Mouse (Mus musculus) midbrain, embryonic 15.5 days (tissue): ENCODE measurements around the gene Gjb5. TPM values are rescaled to one million over a fixed set of nuclear protein-coding genes. Genes with fewer than 3 reads are reported as not detected.

ENCODE experiments used
- ATAC-seq: fragments of 200-750 bp; cut with Nextera tagmentation; replicated peaks from 2 replicates; pipeline ENCODE4 v1.8.0; 2017; ENCODE audit warnings: moderate TSS enrichment
- H3K27ac ChIP-seq: fragments of 300-500 bp; sonication (generic); 2 replicates; pipeline ENCODE4 v1.5.1; 2015; ENCODE audit warnings: mild to moderate bottlenecking, inconsistent platforms
- H3K27me3 ChIP-seq: fragments of 300-500 bp; sonication (generic); replicated peaks from 2 replicates; pipeline ENCODE4 v1.6.1; 2015; ENCODE audit warnings: inconsistent platforms
- H3K36me3 ChIP-seq: fragments of 300-500 bp; sonication (generic); replicated peaks from 2 replicates; pipeline ENCODE4 v1.6.1; 2015; ENCODE audit warnings: inconsistent platforms
- H3K4me1 ChIP-seq: fragments of 300-500 bp; sonication (generic); 2 replicates; pipeline ENCODE4 v1.6.1; 2015; ENCODE audit warnings: inconsistent platforms
- H3K4me2 ChIP-seq: fragments of 300-500 bp; sonication (generic); 2 replicates; pipeline ENCODE4 v1.6.1; 2015; ENCODE audit warnings: inconsistent platforms, mild to moderate bottlenecking, moderate library complexity
- H3K4me3 ChIP-seq: fragments of 300-500 bp; sonication (generic); 2 replicates; pipeline ENCODE4 v1.5.1; 2015; ENCODE audit warnings: mild to moderate bottlenecking, inconsistent platforms
- H3K9ac ChIP-seq: fragments of 300-500 bp; sonication (generic); 2 replicates; pipeline ENCODE4 v1.6.1; 2015; ENCODE audit warnings: mild to moderate bottlenecking, inconsistent platforms
- H3K9me3 ChIP-seq: fragments of 300-500 bp; sonication (generic); 2 replicates; pipeline ENCODE4 v1.6.1; 2016; ENCODE audit warnings: inconsistent platforms
- WGBS: fragments of 180-500 bp; shearing (Covaris S2); methylation state at CpG from one replicate; pipeline ENCODE4 v1.1.7; 2015; ENCODE audit warnings: mixed read lengths; 5-methylcytosine and 5-hydroxymethylcytosine counted together
- polyA plus RNA-seq: library from polyadenylated mRNA; unstranded; fragments of >200 nt; fragmentation: Nextera tagmentation; extraction: Ambion mirVana; gene quantifications from 2 replicates; pipeline ENCODE4 v1.2.1, GENCODE M21; 2015

Gene Gjb5
- polyA plus RNA-seq, 1 experiment from 2014 or later = 0.13 TPM

DNA sequence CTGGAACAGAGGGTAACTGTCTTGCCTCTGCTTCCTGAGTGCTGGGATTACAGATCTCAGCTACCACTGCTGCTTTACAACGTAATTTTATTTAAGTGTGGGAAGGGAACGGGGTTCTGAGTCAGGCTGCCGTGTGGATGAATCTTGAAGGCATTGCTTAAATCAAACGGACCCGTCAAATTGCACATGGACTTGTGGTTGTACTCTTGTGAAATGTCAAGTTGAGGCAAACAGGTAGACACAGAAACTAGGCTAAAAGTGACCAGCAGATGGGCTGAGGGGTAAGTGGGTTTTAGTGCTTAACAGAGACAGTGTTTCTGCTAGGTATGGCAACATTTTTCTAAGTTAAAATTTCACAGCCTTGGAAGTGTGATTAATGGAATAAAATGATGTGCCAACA is 20.3 kb downstream of the Gjb5 start:
- H3K4me3 ChIP-seq = no peak overlapping the region
- H3K27me3 ChIP-seq = no peaks in the 10 kb centered on the region
- no peak overlapping the region for H3K9ac ChIP-seq
- no peak for ATAC-seq
- H3K9me3 ChIP-seq = no peaks in the 10 kb centered on the region
- 89% methylated on average over 5 of the region's 5 CpGs for WGBS
- H3K27ac ChIP-seq = no peak overlapping the region
- no peaks in the 10 kb centered on the region for H3K4me1 ChIP-seq
- no peaks in the 10 kb centered on the region for H3K36me3 ChIP-seq
- H3K4me2 ChIP-seq = no peak overlapping the region

DNA sequence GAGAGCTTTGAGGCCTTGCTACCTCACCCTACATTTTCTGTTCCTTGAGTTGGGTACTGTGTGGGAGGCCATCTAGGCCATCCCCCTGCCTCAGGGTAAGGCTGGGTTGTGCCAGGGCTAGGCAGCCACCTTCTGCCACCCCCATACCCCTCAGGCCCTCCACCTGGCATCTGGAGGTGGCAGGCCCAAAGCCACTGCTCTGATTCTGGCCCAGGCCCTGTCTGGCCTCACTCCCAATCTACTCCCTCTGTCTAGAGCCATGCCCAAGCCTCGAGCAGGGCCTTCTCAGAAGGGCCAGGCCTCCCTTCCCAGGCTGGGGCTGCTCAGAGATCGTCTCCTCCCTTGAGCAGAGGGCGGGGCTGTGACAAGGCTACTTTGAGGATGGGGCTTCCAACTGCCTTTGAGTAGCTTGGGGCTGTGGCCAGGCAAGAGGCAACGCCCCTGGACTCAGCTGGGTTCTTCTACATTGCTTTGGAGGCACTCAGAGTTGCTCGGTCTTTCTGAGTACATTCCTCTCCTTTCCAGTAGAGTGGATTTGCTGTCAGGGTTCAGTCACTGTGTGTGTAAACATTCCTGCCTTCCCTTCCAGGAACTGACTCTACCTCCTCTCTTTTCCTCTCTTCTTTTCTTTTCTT is 23.0 kb downstream of the Gjb5 start:
- Histone ChIP-seq H3K4me1 (peaks cover 15% of the 10 kb centered on the region), H3K4me2 (no peak overlapping the region), H3K27ac (no peak overlapping the region), H3K27me3 (peaks cover 24% of the 10 kb centered on the region), H3K9ac (no peak overlapping the region), H3K4me3 (no peak overlapping the region), H3K36me3 (no peaks in the 10 kb centered on the region), H3K9me3 (no peaks in the 10 kb centered on the region)
- 37% methylated on average over 5 of the region's 5 CpGs for WGBS
- no peak for ATAC-seq

DNA sequence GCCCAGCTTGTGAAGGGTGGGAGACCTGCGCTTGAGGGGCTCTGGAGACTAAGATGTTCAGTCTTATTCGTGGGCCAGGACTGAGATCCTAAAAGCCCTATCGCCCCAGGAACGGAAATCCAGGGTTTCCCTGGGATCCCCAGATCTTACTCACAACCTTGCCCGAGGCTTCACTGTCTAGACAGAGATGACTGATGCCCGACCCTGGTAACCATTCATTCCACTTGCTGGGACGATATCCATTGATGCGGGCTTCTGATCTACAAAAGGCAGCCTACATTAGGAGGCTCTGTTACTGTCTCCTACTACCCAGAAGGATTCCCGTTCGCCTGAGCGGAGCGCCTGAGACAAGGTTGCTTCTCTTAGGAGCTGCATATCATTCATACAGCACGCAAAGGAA is 26.8 kb downstream of the Gjb5 start:
- Histone ChIP-seq H3K4me2 (peak overlapping the region; percentile 50; the same call in 1 of the 2 replicates), H3K27ac (no peak overlapping the region), H3K4me3 (no peak overlapping the region), H3K9me3 (no peaks in the 10 kb centered on the region), H3K9ac (no peak overlapping the region), H3K36me3 (no peaks in the 10 kb centered on the region), H3K4me1 (peaks cover 21% of the 10 kb centered on the region), H3K27me3 (peaks cover 38% of the 10 kb centered on the region)
- 15% methylated on average over 13 of the region's 13 CpGs for WGBS
- ATAC-seq = no peak

DNA sequence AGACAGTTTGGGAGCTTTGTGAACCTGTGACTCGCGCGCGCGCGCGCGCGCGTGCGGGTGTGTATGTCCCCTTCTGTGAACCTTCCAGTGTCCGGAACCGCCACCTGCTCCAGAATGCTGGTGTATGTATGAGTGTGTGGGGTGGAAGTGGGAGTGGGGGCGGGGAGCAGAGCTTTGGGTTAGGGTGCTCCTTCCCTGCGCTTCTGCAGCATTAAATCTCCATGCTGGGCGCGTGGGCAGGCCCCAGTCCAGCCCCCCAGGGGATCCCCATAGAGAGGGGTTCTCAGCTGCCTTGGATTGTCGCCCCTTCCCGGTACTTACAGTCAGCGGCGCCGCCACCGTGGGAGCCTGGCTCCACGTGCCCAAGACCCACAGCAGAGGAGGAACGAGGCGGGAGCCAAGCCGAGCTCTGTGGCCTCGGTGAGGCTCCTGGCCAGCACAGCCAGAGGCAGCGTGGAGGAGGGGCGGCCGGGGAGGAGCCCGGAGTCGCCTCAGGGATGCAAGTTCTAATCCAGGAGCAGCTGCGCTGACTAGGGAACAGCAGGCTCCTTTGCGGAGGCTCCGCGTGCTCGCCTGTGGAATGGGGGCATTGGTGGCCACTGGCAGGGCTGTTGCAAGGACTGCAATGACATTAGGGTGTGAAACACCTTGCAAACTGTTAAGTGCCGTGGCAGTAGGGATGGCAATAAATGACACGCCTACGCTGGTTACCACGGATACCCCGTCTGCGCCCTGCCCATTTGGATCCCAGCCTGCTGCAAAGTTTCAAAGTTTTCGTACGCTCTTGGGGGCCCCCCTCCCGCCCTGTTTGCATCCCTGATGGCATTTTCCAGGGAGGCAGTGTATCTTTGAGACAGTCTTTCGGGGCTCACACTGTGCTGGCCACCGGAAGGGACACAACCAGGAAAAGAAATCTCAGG is 27.5 kb downstream of the Gjb5 start, which contains the start of gene Gjb3:
TSS of gene Gjb3 (minus strand) at position 664 of the 920 bp plus-strand sequence.
- 1% methylated on average over 49 of the region's 49 CpGs for WGBS
- Histone ChIP-seq H3K4me3 (peak within 1 kb of the TSS; percentile 24), H3K9me3 (no peaks in the 10 kb centered on the region), H3K9ac (no peak within 1 kb of the TSS), H3K4me2 (peak within 1 kb of the TSS; percentile 50), H3K4me1 (peaks cover 21% of the 10 kb centered on the region), H3K27me3 (peaks cover 41% of the 10 kb centered on the region), H3K27ac (no peak within 1 kb of the TSS), H3K36me3 (no peaks in the 10 kb centered on the region)
- peak; percentile 38; the same call in 1 of the 2 replicates for ATAC-seq

DNA sequence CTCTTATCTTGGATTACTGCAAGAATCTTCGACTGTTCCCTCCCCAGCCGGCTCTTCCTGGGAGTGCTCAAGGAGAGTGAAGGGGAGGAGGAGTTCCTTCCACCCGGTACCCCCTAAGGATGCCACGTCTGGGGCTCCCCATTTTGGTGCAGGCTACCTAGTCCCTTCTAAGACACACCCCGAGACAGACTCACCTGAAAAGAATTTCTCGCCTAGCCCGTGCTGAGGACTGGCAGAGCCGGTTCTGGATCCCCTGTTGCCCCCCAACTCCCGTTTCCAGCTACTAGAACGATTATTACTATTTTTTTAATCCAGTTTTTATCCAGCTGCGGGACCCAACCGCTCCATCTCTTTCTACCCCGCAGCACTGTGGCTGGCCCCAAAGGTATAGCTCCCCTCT is 28.2 kb downstream of the Gjb5 start:
- peaks cover 21% of the 10 kb centered on the region for H3K4me1 ChIP-seq
- WGBS = 3% methylated on average over 13 of the region's 13 CpGs
- no peaks in the 10 kb centered on the region for H3K36me3 ChIP-seq
- no peaks in the 10 kb centered on the region for H3K9me3 ChIP-seq
- no peak overlapping the region for H3K27ac ChIP-seq
- ATAC-seq = no peak
- no peak overlapping the region for H3K9ac ChIP-seq
- peak overlapping the region; percentile 24 for H3K4me3 ChIP-seq
- H3K27me3 ChIP-seq = peaks cover 44% of the 10 kb centered on the region
- H3K4me2 ChIP-seq = peak overlapping the region; percentile 50

DNA sequence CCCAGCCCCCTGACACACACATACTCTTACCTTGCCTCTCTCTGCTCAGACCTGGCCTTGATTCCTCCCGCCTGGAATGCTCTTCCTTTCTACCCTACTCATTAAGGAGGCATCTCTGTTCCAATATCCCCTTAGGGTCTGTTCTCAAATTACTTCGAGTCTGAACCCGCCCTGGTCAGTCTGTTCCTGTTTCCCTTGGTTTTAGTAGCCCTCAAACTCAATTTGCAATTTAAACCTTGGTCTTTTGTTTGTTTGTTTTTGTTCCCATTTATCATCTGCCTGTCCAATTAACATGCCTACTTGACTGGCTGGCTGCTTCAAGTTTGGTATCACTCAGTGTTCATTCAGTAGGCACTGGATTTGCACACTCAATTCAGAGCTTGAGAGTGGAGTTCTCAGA is 28.9 kb downstream of the Gjb5 start:
- WGBS = 23% methylated on average over 3 of the region's 3 CpGs
- no peaks in the 10 kb centered on the region for H3K36me3 ChIP-seq
- H3K27me3 ChIP-seq = peaks cover 44% of the 10 kb centered on the region
- H3K9me3 ChIP-seq = no peaks in the 10 kb centered on the region
- no peak overlapping the region for H3K27ac ChIP-seq
- H3K4me3 ChIP-seq = no peak overlapping the region
- peaks cover 21% of the 10 kb centered on the region for H3K4me1 ChIP-seq
- no peak overlapping the region for H3K9ac ChIP-seq
- H3K4me2 ChIP-seq = no peak overlapping the region
- no peak for ATAC-seq

DNA sequence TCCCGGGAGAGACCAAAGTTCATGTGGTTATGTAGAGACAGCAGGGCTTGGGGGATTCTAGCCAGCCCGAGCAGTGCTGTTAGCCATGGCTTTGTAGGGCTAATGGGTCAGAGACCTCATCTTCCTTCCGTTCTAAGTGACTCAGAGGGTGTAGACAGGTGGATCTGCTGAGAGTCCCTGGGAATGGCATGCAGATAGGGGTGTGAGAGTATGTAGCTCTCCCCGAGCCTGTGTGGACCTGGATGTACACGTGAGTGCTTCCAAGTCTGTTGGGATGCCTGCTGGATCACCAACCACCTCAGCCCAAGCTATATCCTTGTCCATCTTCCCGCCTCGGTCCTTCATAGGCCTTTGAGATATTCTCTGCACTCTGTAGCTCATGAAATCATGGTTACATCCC is 29.6 kb downstream of the Gjb5 start:
- H3K27ac ChIP-seq = no peak overlapping the region
- H3K27me3 ChIP-seq = peaks cover 44% of the 10 kb centered on the region
- ATAC-seq = no peak
- no peak overlapping the region for H3K4me3 ChIP-seq
- no peaks in the 10 kb centered on the region for H3K36me3 ChIP-seq
- H3K9ac ChIP-seq = no peak overlapping the region
- H3K9me3 ChIP-seq = no peaks in the 10 kb centered on the region
- no peak overlapping the region for H3K4me2 ChIP-seq
- H3K4me1 ChIP-seq = peaks cover 21% of the 10 kb centered on the region
- WGBS = 74% methylated on average over 7 of the region's 7 CpGs

DNA sequence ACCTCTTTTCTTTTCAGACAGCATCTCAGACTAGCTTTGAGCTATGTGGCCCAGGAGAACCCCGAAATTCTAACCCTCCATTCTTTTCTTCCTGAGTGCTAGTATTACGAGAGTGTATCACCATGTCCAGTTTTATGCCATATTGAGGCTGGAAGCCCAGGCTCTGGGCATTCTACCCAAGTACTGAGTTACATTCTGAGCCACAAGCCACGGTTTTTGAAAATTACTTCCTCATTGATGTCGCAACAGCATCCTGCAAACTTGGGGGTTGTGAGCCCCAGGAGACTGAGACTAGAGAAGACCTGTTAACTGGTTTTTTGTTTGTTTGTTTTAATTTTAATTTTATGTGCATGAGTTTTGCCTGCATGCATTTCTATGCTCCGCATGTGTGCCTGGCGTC is 30.2 kb downstream of the Gjb5 start:
- H3K4me2 ChIP-seq = no peak overlapping the region
- H3K27me3 ChIP-seq = peaks cover 44% of the 10 kb centered on the region
- WGBS = 79% methylated on average over 6 of the region's 6 CpGs
- H3K9ac ChIP-seq = no peak overlapping the region
- H3K4me3 ChIP-seq = no peak overlapping the region
- ATAC-seq = no peak
- H3K9me3 ChIP-seq = no peaks in the 10 kb centered on the region
- H3K4me1 ChIP-seq = peaks cover 21% of the 10 kb centered on the region
- no peak overlapping the region for H3K27ac ChIP-seq
- H3K36me3 ChIP-seq = no peaks in the 10 kb centered on the region

DNA sequence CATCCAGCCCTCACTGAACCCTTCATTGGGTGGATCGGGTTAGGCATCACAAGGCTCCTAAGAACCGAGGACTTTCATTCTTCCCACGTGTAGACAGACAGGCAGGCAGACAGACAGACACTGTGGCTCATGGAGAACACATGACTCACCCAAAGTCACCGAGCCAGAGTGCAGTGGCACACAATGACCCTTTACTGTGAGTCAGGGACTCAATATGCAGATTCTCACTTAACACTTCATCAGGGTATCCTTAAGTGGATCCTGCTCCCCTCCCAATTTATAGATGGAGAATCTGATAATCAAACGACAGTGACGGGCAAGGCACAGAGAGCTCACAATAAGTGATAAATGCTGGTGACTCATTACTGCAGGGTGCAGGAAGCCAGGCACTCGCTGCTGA is 30.7 kb downstream of the Gjb5 start:
- WGBS = 77% methylated on average over 7 of the region's 7 CpGs
- no peak for ATAC-seq
- H3K4me1 ChIP-seq = peaks cover 21% of the 10 kb centered on the region
- H3K4me2 ChIP-seq = no peak overlapping the region
- no peak overlapping the region for H3K9ac ChIP-seq
- no peak overlapping the region for H3K4me3 ChIP-seq
- H3K27me3 ChIP-seq = peaks cover 43% of the 10 kb centered on the region
- no peak overlapping the region for H3K27ac ChIP-seq
- H3K9me3 ChIP-seq = no peaks in the 10 kb centered on the region
- H3K36me3 ChIP-seq = no peaks in the 10 kb centered on the region

DNA sequence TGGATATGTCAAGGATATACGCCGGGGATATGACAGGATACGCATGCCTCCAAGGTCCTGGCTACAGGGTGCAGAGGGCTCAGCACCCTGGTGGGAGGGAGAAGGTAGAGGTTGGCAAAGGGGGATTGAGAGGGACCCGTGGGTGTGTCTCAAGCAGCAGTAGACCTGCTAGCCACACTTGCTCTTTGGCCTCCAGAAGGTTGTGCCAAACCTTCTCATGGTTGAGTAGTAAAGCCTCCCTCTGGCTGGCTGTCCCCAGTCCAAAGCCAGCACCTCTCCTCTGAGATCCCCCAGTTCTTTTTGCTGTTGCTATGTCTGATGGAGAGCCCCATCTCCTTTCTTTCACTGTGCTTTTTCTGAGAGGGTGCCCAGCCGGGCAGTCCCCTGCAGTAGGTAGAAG is 32.7 kb downstream of the Gjb5 start:
- H3K4me1 ChIP-seq = peaks cover 9% of the 10 kb centered on the region
- H3K9ac ChIP-seq = no peak overlapping the region
- no peak overlapping the region for H3K4me2 ChIP-seq
- no peak for ATAC-seq
- H3K27ac ChIP-seq = no peak overlapping the region
- peaks cover 23% of the 10 kb centered on the region for H3K27me3 ChIP-seq
- H3K4me3 ChIP-seq = no peak overlapping the region
- WGBS = 90% methylated on average over 5 of the region's 5 CpGs
- no peaks in the 10 kb centered on the region for H3K36me3 ChIP-seq
- no peaks in the 10 kb centered on the region for H3K9me3 ChIP-seq

DNA sequence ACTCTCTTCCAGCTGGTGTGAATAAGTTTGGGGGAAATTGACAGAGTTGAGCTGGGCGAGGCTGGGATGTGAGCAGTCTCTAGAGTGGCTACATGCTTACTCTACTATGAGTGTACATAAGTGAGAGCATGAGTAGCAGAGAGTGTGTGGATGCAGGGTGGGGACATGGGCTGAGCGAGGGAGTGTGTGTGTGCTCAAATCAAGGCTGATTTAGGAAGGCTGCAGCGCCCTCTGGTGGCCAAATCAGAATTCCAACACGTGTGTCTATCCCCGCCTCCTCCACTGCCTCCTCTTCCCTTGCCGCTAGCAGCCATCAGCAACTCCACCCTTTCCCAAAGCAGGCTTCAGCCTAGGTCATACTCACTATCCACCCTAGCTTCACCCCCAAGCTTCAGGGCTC is 33.2 kb downstream of the Gjb5 start:
- 6% methylated on average over 6 of the region's 6 CpGs for WGBS
- Histone ChIP-seq H3K4me2 (no peak overlapping the region), H3K9me3 (no peaks in the 10 kb centered on the region), H3K27ac (no peak overlapping the region), H3K4me3 (no peak overlapping the region), H3K9ac (no peak overlapping the region), H3K4me1 (peaks cover 3% of the 10 kb centered on the region), H3K27me3 (peaks cover 22% of the 10 kb centered on the region), H3K36me3 (no peaks in the 10 kb centered on the region)
- peak; percentile 67; the same call in 1 of the 2 replicates for ATAC-seq

DNA sequence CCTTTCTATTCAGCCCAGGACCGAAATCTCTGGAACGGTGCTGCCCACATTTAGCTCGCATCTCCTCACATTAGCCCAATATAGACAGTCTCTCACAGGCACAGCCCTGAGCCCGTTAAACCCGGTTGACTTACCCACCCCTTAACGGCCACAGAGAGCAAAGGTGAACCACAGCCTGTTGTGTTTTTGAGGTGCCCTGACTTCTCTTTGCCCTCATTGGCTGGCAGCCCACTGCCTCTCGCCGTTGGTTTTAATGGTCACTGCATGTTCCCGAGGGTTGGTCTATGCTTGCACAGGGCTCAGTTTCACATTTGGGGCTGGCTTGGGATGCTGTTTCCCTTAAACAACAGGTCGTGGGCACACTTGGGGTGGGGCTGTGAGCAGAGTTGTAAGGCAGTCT is 33.7 kb downstream of the Gjb5 start:
- ATAC-seq = peak; percentile 39; the same call in 1 of the 2 replicates
- WGBS = 77% methylated on average over 10 of the region's 10 CpGs
- no peak overlapping the region for H3K27ac ChIP-seq

More for the DNA sequence above, 33.7 kb downstream of the Gjb5 start:
- H3K27me3 ChIP-seq = peaks cover 19% of the 10 kb centered on the region
- H3K4me3 ChIP-seq = no peak overlapping the region
- no peak overlapping the region for H3K4me2 ChIP-seq
- no peak overlapping the region for H3K9ac ChIP-seq
- no peaks in the 10 kb centered on the region for H3K9me3 ChIP-seq
- H3K4me1 ChIP-seq = no peaks in the 10 kb centered on the region
- no peaks in the 10 kb centered on the region for H3K36me3 ChIP-seq
